Mouse (Mus musculus): Measurements from ENCODE around the gene Npr2. TPM values are rescaled to one million over a fixed set of nuclear protein-coding genes. Genes with fewer than 3 reads are reported as not detected.

The Npr2 gene
- polyA plus RNA-seq, 1 experiment = 7.3 TPM

- DNase-seq (ENCODE audit: low read depth, low spot score) = no peak
- WGBS = 60% methylated on average over 3 of the region's 3 CpGs
Observed at GRCm38 (mm10) chr4:43613060-43613730, 18.5 kb upstream of the Npr2 start.

- DNase-seq (ENCODE audit: low read depth, low spot score) = no peak
- WGBS = 63% methylated on average over 4 of the region's 4 CpGs
Observed at GRCm38 (mm10) chr4:43620146-43620778, 11.5 kb upstream of the Npr2 start.

GRCm38 (mm10) chr4:43629106-43629817 is 2.5 kb upstream of the Npr2 start:
- DNase-seq (ENCODE audit: low read depth, low spot score) = no peak
- WGBS = 58% methylated on average over 20 of the region's 20 CpGs

- DNase-seq (ENCODE audit: low read depth, low spot score) = peak; percentile 60
- WGBS = 3% methylated on average over 5 of the region's 5 CpGs
Observed at GRCm38 (mm10) chr4:43630030-43630581, 1.6 kb upstream of the Npr2 start.

GRCm38 (mm10) chr4:43630671-43631045 is 1.1 kb upstream of the Npr2 start:
- WGBS = 42% methylated on average over 5 of the region's 5 CpGs
- DNase-seq (ENCODE audit: low read depth, low spot score) = no peak

GRCm38 (mm10) chr4:43631956-43632920 is 503 bp downstream of the Npr2 start:
- WGBS = 49% methylated on average over 42 of the region's 42 CpGs
- no peak for DNase-seq (ENCODE audit: low read depth, low spot score)

- 85% methylated on average over 8 of the region's 8 CpGs for WGBS
- no peak for DNase-seq (ENCODE audit: low read depth, low spot score)
Observed at GRCm38 (mm10) chr4:43633296-43633695, 1.6 kb downstream of the Npr2 start.

- WGBS = 72% methylated on average over 2 of the region's 2 CpGs
- DNase-seq (ENCODE audit: low read depth, low spot score) = no peak
Observed at GRCm38 (mm10) chr4:43633736-43634135, 2.0 kb downstream of the Npr2 start.

- 73% methylated on average over 7 of the region's 7 CpGs for WGBS
- no peak for DNase-seq (ENCODE audit: low read depth, low spot score)
Observed at GRCm38 (mm10) chr4:43634621-43635374, 3.1 kb downstream of the Npr2 start.

GRCm38 (mm10) chr4:43636751-43637150 is 5.0 kb downstream of the Npr2 start:
- DNase-seq (ENCODE audit: low read depth, low spot score) = no peak
- 72% methylated on average over 6 of the region's 6 CpGs for WGBS

GRCm38 (mm10) chr4:43640076-43640475 is 8.3 kb downstream of the Npr2 start:
- 65% methylated on average over 9 of the region's 9 CpGs for WGBS
- no peak for DNase-seq (ENCODE audit: low read depth, low spot score)

GRCm38 (mm10) chr4:43640491-43640890 is 8.8 kb downstream of the Npr2 start:
- WGBS = 85% methylated on average over 6 of the region's 6 CpGs
- no peak for DNase-seq (ENCODE audit: low read depth, low spot score)

GRCm38 (mm10) chr4:43649783-43650182 is 18.0 kb downstream of the Npr2 start:
- 91% methylated on average over 3 of the region's 3 CpGs for WGBS
- no peak for DNase-seq (ENCODE audit: low read depth, low spot score)

- DNase-seq (ENCODE audit: low read depth, low spot score) = no peak
- 87% methylated on average over 4 of the region's 4 CpGs for WGBS
Observed at GRCm38 (mm10) chr4:43652726-43653125, 21.0 kb downstream of the Npr2 start.

- 28% methylated on average over 24 of the region's 24 CpGs for WGBS
- DNase-seq (ENCODE audit: low read depth, low spot score) = no peak
Observed at GRCm38 (mm10) chr4:43653161-43654015, 21.7 kb downstream of the Npr2 start, which contains the start of gene Spag8. TSS of gene Spag8 (minus strand) at chr4:43653594.

- no peak for DNase-seq (ENCODE audit: low read depth, low spot score)
- 3% methylated on average over 34 of the region's 34 CpGs for WGBS
Observed at GRCm38 (mm10) chr4:43655656-43656338, 24.1 kb downstream of the Npr2 start.

Measured in large intestine, adult 2 months (tissue).